Mouse (Mus musculus) heart, postnatal 0 days (tissue): ENCODE measurements around the gene Bpifb3. TPM values are rescaled to one million over a fixed set of nuclear protein-coding genes. Genes with fewer than 3 reads are reported as not detected.

ENCODE experiments used
- ATAC-seq: fragments of 200-750 bp; cut with Nextera tagmentation; 2 replicates; pipeline ENCODE4 v1.8.0; 2017; ENCODE audit warnings: low read depth, moderate number of reproducible peaks, moderate library complexity; ENCODE audit not compliant: insufficient read depth
- DNase-seq: peaks from one replicate; pipeline ENCODE4 v3.0.0-alpha.2; 2016; ENCODE audit warnings: low spot score
- H3K27ac ChIP-seq: fragments of 300-500 bp; sonication (generic); 2 replicates; pipeline ENCODE4 v1.5.1; 2014; ENCODE audit warnings: low read depth, mild to moderate bottlenecking
- H3K27me3 ChIP-seq: fragments of 300-500 bp; sonication (generic); 2 replicates; pipeline ENCODE4 v1.6.1; 2014; ENCODE audit warnings: low read length, mixed read lengths; ENCODE audit not compliant: control insufficient read depth, insufficient read depth
- H3K36me3 ChIP-seq: fragments of 300-500 bp; sonication (generic); replicated peaks from 2 replicates; pipeline ENCODE4 v1.6.1; 2014; ENCODE audit warnings: low read length, mixed read lengths; ENCODE audit not compliant: control insufficient read depth, insufficient read depth
- H3K4me1 ChIP-seq: fragments of 300-500 bp; sonication (generic); 2 replicates; pipeline ENCODE4 v1.6.1; 2014; ENCODE audit warnings: antibody characterized with exemption; ENCODE audit not compliant: control insufficient read depth, insufficient read depth
- H3K4me2 ChIP-seq: fragments of 300-500 bp; sonication (generic); 2 replicates; pipeline ENCODE4 v1.6.1; 2014; ENCODE audit warnings: low read depth, mild to moderate bottlenecking, low read length, moderate library complexity
- H3K4me3 ChIP-seq: fragments of 300-500 bp; sonication (generic); 2 replicates; pipeline ENCODE4 v1.5.1; 2014; ENCODE audit warnings: low read depth, low read length
- H3K9ac ChIP-seq: fragments of 300-500 bp; sonication (generic); replicated peaks from 2 replicates; pipeline ENCODE4 v1.6.1; 2014; ENCODE audit warnings: low read depth, low read length, mixed read lengths
- H3K9me3 ChIP-seq: fragments of 300-500 bp; sonication (generic); replicated peaks from 2 replicates; pipeline ENCODE4 v1.6.1; 2016; ENCODE audit warnings: low read length; ENCODE audit not compliant: control insufficient read depth
- CTCF ChIP-seq: IDR thresholded peaks from 2 replicates; pipeline ENCODE4 v1.5.1; 2016; ENCODE audit warnings: antibody characterized with exemption, control low read depth, low read depth
- EP300 ChIP-seq: IDR thresholded peaks from 2 replicates; pipeline ENCODE4 v1.6.1; 2016; ENCODE audit warnings: antibody characterized with exemption, low read depth
- WGBS: fragments of 180-500 bp; shearing (Covaris S2); extraction: QIAGEN DNeasy Blood & Tissue Kit; methylation state at CpG from one replicate; pipeline ENCODE4 v1.1.7; 2014; 5-methylcytosine and 5-hydroxymethylcytosine counted together
- polyA plus RNA-seq: library from polyadenylated mRNA; unstranded; fragments of >200 nt; fragmentation: Nextera tagmentation; extraction: Ambion mirVana; gene quantifications from 2 replicates; pipeline ENCODE4 v1.2.1, GENCODE M21; 2015
- total RNA-seq: library from RNA; depleted of rRNA; stranded (reverse); fragments of >200 nt; gene quantifications from 2 replicates; pipeline ENCODE4 v1.2.3, GENCODE M21; 2014; ENCODE audit warnings: low replicate concordance; rRNA removed

Bpifb3 gene
- total and polyA plus RNA-seq, 2 experiments from 2014 or later: not detected

- H3K36me3 ChIP-seq: no peaks in the 10 kb centered on the region
- H3K4me2 ChIP-seq: no peak overlapping the region
- DNase-seq: no peak
- no peak overlapping the region for H3K27ac ChIP-seq
- no peak overlapping the region for H3K9ac ChIP-seq
- H3K27me3 ChIP-seq: no peaks in the 10 kb centered on the region
- 43% methylated on average over 4 of the region's 4 CpGs for WGBS
- H3K4me1 ChIP-seq: no peaks in the 10 kb centered on the region
- no peaks in the 10 kb centered on the region for H3K9me3 ChIP-seq
- TF ChIP-seq CTCF: no peak
- no peak for TF ChIP-seq EP300
- no peak for ATAC-seq
- H3K4me3 ChIP-seq: no peak overlapping the region
Observed at GRCm38 (mm10) chr2:153962821-153963331, 44.8 kb downstream of the Bpifb3 start.

- H3K4me1 ChIP-seq: no peaks in the 10 kb centered on the region
- no peak overlapping the region for H3K4me2 ChIP-seq
- no peak overlapping the region for H3K9ac ChIP-seq
- no peak overlapping the region for H3K27ac ChIP-seq
- no peak for ATAC-seq
- H3K27me3 ChIP-seq: no peaks in the 10 kb centered on the region
- H3K4me3 ChIP-seq: no peak overlapping the region
- 81% methylated on average over 1 of the region's 1 CpGs for WGBS
- no peaks in the 10 kb centered on the region for H3K36me3 ChIP-seq
- DNase-seq: no peak
- TF ChIP-seq EP300 (no peak), CTCF (no peak)
- H3K9me3 ChIP-seq: no peaks in the 10 kb centered on the region
Observed at GRCm38 (mm10) chr2:153963334-153963733, 45.3 kb downstream of the Bpifb3 start.

GRCm38 (mm10) chr2:153970221-153970620, 52.2 kb downstream of the Bpifb3 start:
- no peak for DNase-seq
- no peaks in the 10 kb centered on the region for H3K27me3 ChIP-seq
- H3K9ac ChIP-seq: no peak overlapping the region
- no peak overlapping the region for H3K4me2 ChIP-seq
- no peaks in the 10 kb centered on the region for H3K4me1 ChIP-seq
- ATAC-seq: no peak
- 63% methylated on average over 5 of the region's 5 CpGs for WGBS
- H3K36me3 ChIP-seq: no peaks in the 10 kb centered on the region
- H3K27ac ChIP-seq: no peak overlapping the region
- no peak overlapping the region for H3K4me3 ChIP-seq
- H3K9me3 ChIP-seq: no peaks in the 10 kb centered on the region
- TF ChIP-seq EP300 (no peak), CTCF (no peak)

- WGBS: 52% methylated on average over 5 of the region's 5 CpGs
- Histone ChIP-seq H3K27ac (no peak within 1 kb of the TSS), H3K4me2 (no peak within 1 kb of the TSS), H3K36me3 (no peaks in the 10 kb centered on the region), H3K4me1 (no peaks in the 10 kb centered on the region), H3K9ac (no peak within 1 kb of the TSS), H3K27me3 (no peaks in the 10 kb centered on the region), H3K4me3 (no peak within 1 kb of the TSS), H3K9me3 (no peaks in the 10 kb centered on the region)
- ATAC-seq: no peak
- TF ChIP-seq EP300 (no peak), CTCF (no peak)
- no peak for DNase-seq
Observed at GRCm38 (mm10) chr2:153974582-153974981, 56.6 kb downstream of the Bpifb3 start, which contains the start of gene Bpifa6. Gene Bpifa6, plus strand, starts transcription at chr2:153974945.

Other genes with a start within 250 kb of the Bpifb3 start
- not detected in 2 replicates for gene Dnmt3c, start 221.6 kb upstream of the Bpifb3 start, total RNA-seq
- 0.05 TPM in 1 of 2 replicates, not detected in the other for gene Dnmt3c, start 221.6 kb upstream of the Bpifb3 start, polyA plus RNA-seq
- gene Mapre1, start 177.0 kb upstream of the Bpifb3 start, total RNA-seq: 36.8 and 49.4 TPM in 2 replicates
- gene Mapre1, start 177.0 kb upstream of the Bpifb3 start, polyA plus RNA-seq: 201 and 208 TPM in 2 replicates
- not detected in 2 replicates for gene Efcab8, start 138.3 kb upstream of the Bpifb3 start, total RNA-seq
- 0.05 TPM in 1 of 2 replicates, not detected in the other for gene Efcab8, start 138.3 kb upstream of the Bpifb3 start, polyA plus RNA-seq
- gene Sun5, start 47.1 kb upstream of the Bpifb3 start, total RNA-seq: not detected in 2 replicates
- not detected in 2 replicates for gene Sun5, start 47.1 kb upstream of the Bpifb3 start, polyA plus RNA-seq
- not detected in 2 replicates for gene Bpifb2, start 43.2 kb upstream of the Bpifb3 start, total RNA-seq
- not detected in 2 replicates for gene Bpifb2, start 43.2 kb upstream of the Bpifb3 start, polyA plus RNA-seq
- gene Bpifb6, start 17.8 kb upstream of the Bpifb3 start, total RNA-seq: not detected in 2 replicates
- gene Bpifb6, start 17.8 kb upstream of the Bpifb3 start, polyA plus RNA-seq: not detected in 2 replicates
- gene Bpifb4, start 20.0 kb downstream of the Bpifb3 start, total RNA-seq: not detected in 2 replicates
- gene Bpifb4, start 20.0 kb downstream of the Bpifb3 start, polyA plus RNA-seq: not detected in 2 replicates
- gene Bpifa6, start 56.7 kb downstream of the Bpifb3 start, total RNA-seq: not detected in 2 replicates
- gene Bpifa6, start 56.7 kb downstream of the Bpifb3 start, polyA plus RNA-seq: not detected in 2 replicates
- not detected in 2 replicates for gene Bpifa2, start 90.0 kb downstream of the Bpifb3 start, total RNA-seq
- gene Bpifa2, start 90.0 kb downstream of the Bpifb3 start, polyA plus RNA-seq: not detected in 2 replicates
- gene Bpifa3, start 212.1 kb downstream of the Bpifb3 start, total RNA-seq: not detected in 2 replicates
- gene Bpifa3, start 212.1 kb downstream of the Bpifb3 start, polyA plus RNA-seq: not detected in 2 replicates
- gene Bpifa1, start 224.7 kb downstream of the Bpifb3 start, total RNA-seq: not detected in 2 replicates
- 0.66 TPM in 1 of 2 replicates, not detected in the other for gene Bpifa1, start 224.7 kb downstream of the Bpifb3 start, polyA plus RNA-seq
- not detected in 2 replicates for gene Bpifa5, start 244.4 kb downstream of the Bpifb3 start, total RNA-seq
- gene Bpifa5, start 244.4 kb downstream of the Bpifb3 start, polyA plus RNA-seq: not detected in 2 replicates